Mouse (Mus musculus) regulatory T cell (primary cell): Measurements from ENCODE around the gene Slc5a3.
"Not testable (repeated sequence)": the region's sequence is repeated elsewhere in the genome, so short reads cannot be mapped to it uniquely, and the experiment has no call there.

ENCODE experiments used
- in situ Hi-C: fragments of 300-600 bp; cut with MboI, MseI; formaldehyde crosslinking; loops from one replicate; pipeline ENCODE4 v1.15.1; 2025; ENCODE audit warnings: high pct_unique_total_duplicates

Slc5a3 gene

GRCm38 (mm10) chr16:92061586-92061985 is 3.5 kb downstream of the Slc5a3 start:
- in situ Hi-C loops, result loop anchor here (5.0 kb wide), 1 partner anchor 99 kb away; no protein-coding TSS in a partner anchor

- in situ Hi-C loops, result loop anchor here (5.0 kb wide), 1 partner anchor 101 kb away; no protein-coding TSS in a partner anchor
Measured at GRCm38 (mm10) chr16:92062832-92063231, 4.7 kb downstream of the Slc5a3 start.

GRCm38 (mm10) chr16:92064801-92065200 is 6.7 kb downstream of the Slc5a3 start:
- in situ Hi-C loops, result loop anchor here (5.0 kb wide), 1 partner anchor 102 kb away; no protein-coding TSS in a partner anchor

GRCm38 (mm10) chr16:92070338-92070737 is 12.2 kb downstream of the Slc5a3 start:
- in situ Hi-C loops, result no loop called here

GRCm38 (mm10) chr16:92076797-92077196 is 18.7 kb downstream of the Slc5a3 start:
- in situ Hi-C loops, result no loop called here

GRCm38 (mm10) chr16:92083771-92084453 is 25.8 kb downstream of the Slc5a3 start:
- in situ Hi-C loops, result no loop called here

GRCm38 (mm10) chr16:92089225-92089624 is 31.1 kb downstream of the Slc5a3 start:
- in situ Hi-C loops, result no loop called here

- in situ Hi-C loops, result no loop called here
Measured at GRCm38 (mm10) chr16:92091876-92092275, 33.8 kb downstream of the Slc5a3 start.

- in situ Hi-C loops, result no loop called here
Measured at GRCm38 (mm10) chr16:92098351-92099051, 40.4 kb downstream of the Slc5a3 start.

GRCm38 (mm10) chr16:92099598-92099997 is 41.5 kb downstream of the Slc5a3 start:
- in situ Hi-C loops, result no loop called here

GRCm38 (mm10) chr16:92100111-92100510 is 42.0 kb downstream of the Slc5a3 start:
- in situ Hi-C loops, result no loop called here

GRCm38 (mm10) chr16:92102115-92102514 is 44.0 kb downstream of the Slc5a3 start:
- in situ Hi-C loops, result no loop called here

- in situ Hi-C loops, result not testable (repeated sequence)
Measured at GRCm38 (mm10) chr16:92102931-92103330, 44.8 kb downstream of the Slc5a3 start.

GRCm38 (mm10) chr16:92103572-92104331 is 45.6 kb downstream of the Slc5a3 start:
- in situ Hi-C loops, result no loop called here

GRCm38 (mm10) chr16:92104332-92104590 is 46.1 kb downstream of the Slc5a3 start:
- in situ Hi-C loops, result no loop called here

- in situ Hi-C loops, result no loop called here
Measured at GRCm38 (mm10) chr16:92104951-92105350, 46.8 kb downstream of the Slc5a3 start.

GRCm38 (mm10) chr16:92105631-92106030 is 47.5 kb downstream of the Slc5a3 start:
- in situ Hi-C loops, result no loop called here

GRCm38 (mm10) chr16:92107346-92107745 is 49.2 kb downstream of the Slc5a3 start:
- in situ Hi-C loops, result no loop called here

GRCm38 (mm10) chr16:92114706-92115241 is 56.7 kb downstream of the Slc5a3 start:
- in situ Hi-C loops, result no loop called here

GRCm38 (mm10) chr16:92115611-92116421 is 57.7 kb downstream of the Slc5a3 start:
- in situ Hi-C loops, result no loop called here
